Mouse (Mus musculus) kidney, postnatal 10 days (tissue): ENCODE data around the gene 4430402I18Rik.
"Not testable (repeated sequence)": the region's sequence is repeated elsewhere in the genome, so short reads cannot be mapped to it uniquely, and the experiment has no call there.

Experiments
- DNase-seq: peaks from one replicate; pipeline ENCODE4 v3.0.0; 2021; ENCODE audit warnings: mixed read lengths

Gene 4430402I18Rik

DNA sequence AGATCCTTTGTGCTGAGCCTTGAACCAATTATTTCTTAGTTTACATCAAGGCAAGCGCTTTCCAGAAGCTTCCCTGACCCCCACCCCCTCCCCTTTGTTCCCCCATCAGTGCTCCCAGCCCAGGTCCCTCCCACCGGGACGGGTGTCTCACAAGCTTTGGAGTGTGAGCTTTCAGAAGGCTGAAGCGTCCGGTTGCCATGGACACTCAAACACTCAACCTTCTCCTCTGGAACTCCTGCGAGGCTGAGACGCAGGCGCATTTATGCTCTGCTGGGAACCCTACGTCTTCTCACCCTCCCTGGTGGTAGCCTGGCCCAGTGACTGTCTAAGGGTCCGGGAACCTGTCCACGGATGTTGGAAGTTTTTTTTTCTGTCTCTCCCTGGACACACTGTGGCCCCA is at the start of gene 4430402I18Rik:
Gene 4430402I18Rik (minus strand): TSS at position 149 of the 400 bp plus-strand sequence.
- peak; percentile 11 for DNase-seq

DNA sequence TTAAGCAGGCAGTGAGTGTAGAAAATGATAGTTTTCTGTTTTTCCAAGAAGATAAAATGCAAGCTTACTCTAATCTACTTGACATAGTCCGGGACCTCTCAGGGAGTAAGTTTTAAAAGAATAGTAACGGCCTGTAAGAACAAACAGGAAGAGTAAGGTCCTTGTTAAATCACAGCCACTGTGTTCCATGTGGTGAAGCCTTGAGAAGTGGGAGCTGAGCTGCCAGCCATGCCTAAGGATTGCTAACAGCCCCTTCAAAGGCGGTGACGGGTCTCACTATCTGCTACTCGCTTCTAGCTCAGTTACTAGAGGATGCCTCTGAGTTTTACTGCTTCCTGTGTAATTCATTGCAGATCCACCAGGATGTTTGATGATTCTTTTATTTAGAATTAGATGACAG is 49.2 kb upstream of the 4430402I18Rik start:
- no peak for DNase-seq

- no peak for DNase-seq
Observed at GRCm38 (mm10) chr19:29016204-29016765, 48.7 kb upstream of the 4430402I18Rik start.

DNA sequence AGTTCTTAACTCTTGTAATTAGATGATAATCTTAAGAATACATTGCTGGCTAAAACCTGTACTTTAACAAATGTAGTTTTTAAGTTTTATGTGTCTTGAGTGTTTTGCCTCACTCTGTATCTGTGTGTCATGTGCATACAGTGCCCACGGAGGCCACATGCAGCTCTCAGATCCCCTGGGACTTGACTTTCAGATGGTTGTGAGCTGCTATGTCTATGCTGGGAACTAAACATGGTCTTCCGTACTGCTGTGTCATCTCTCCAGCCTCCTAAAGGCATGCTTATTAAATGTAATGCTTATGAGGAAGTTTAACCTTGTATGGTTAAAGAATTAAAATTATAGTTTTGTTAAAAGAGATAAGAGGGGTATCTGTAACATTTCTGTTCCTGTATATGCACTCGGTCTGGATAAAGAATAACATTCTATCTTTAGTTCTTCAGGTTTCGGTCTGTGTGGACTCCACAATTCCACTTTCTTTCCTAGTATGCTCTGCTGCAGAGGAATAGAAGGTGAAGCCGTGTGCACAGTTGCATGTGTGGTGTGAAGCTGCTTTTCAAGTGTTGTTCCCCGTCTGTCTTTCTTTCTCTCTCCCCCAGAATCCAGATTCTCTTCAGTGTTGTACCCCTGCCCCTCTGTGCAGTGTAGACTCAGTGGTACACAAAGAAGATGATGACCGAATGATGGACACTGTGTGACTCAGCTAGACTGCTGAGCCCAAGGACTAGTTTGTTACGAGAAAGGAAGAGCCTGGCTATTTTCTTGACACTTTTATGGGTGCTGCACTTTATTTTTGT is 48.0 kb upstream of the 4430402I18Rik start:
- no peak for DNase-seq

DNA sequence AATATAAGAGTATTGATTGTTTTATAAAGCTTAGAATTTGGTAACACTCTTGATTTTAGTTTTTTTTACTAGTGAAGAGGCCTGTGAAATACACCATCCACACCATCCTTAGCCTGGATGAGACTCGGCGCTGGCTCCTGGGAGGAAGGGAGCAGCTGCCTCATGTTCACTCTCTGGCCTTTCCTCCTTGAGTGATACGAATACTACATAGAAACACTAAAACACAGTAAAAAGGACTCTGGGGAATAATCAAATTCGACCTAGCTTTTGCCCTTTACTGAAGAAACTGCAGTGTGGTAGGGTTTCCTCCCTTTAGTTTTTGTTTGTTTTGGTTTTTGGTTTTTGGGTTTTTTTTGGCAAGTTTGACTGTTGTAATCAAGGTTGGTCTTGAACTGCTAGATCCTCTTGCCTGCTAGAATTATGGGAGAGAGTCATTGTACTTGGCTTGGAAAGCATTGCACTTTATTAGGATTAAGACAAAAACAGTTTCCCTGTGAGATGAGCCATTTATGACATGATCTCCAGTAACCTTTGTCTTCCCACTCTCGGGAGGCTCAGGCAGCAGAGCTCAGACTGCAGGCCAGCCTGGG is 47.0 kb upstream of the 4430402I18Rik start:
- peak; percentile 52 for DNase-seq

GRCm38 (mm10) chr19:29011355-29011990 is 43.9 kb upstream of the 4430402I18Rik start:
- no peak for DNase-seq

GRCm38 (mm10) chr19:29009046-29009445 is 41.4 kb upstream of the 4430402I18Rik start:
- peak; percentile 4 for DNase-seq

GRCm38 (mm10) chr19:29008069-29008706 is 40.6 kb upstream of the 4430402I18Rik start:
- DNase-seq, result no peak

DNA sequence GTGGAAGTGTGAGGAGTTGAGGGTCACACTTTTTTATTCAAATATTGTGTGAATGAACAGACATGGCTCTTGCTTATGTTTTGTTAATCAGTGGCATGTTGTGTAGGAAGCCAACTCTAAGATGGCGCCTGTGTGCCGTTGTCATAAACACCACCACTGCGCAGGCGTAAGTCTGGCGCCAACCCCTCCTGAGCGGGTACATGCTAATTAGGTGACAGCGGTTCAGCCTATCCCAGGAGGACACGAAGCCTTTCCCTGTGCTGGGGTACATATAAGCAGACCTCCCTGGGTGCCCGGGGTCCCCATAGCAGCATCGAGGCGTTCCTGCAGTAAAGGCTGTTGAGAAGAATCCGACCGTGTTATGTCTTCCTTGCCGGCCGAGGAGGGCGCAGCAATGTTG is 32.7 kb upstream of the 4430402I18Rik start:
- DNase-seq, result not testable (repeated sequence)

- DNase-seq, result no peak
Observed at GRCm38 (mm10) chr19:28997976-28998630, 30.5 kb upstream of the 4430402I18Rik start.

DNA sequence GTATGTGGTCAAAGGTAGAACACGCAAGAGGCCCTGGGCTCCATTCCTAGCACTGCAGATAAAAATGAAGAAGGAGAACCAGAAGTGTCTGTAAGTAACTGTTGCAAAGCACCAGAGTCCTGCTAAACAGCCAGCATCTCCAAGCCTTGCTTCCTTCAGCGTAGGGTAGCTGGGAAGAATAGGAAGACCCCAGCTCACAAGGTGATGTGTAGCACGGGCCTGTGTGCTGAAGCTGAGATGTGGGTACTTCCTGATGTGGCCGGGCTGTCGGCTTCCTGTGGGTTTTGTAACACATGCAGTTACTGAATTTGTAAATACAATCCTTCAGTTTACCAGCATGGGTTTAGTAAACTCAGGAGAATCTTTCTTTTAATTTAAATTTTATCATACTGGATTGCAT is 27.8 kb upstream of the 4430402I18Rik start:
- no peak for DNase-seq

DNA sequence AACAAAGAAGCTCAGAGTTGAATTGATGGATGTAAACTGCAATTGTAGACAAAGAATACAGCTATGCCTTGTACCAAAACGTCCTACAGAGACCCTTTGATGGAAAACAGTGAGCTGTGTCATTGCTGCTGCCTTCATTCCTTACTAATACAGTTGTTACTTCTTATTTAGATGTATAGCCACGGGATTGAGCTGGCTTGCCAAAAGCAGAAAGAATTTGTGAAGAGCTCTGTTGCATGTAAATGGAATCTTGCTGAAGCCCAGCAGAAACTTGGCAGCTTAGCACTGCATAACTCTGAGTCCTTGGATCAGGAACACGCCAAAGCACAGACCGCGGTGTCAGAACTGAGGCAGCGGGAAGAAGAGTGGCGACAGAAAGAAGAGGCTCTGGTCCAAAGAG is 27.3 kb upstream of the 4430402I18Rik start:
- no peak for DNase-seq

DNA sequence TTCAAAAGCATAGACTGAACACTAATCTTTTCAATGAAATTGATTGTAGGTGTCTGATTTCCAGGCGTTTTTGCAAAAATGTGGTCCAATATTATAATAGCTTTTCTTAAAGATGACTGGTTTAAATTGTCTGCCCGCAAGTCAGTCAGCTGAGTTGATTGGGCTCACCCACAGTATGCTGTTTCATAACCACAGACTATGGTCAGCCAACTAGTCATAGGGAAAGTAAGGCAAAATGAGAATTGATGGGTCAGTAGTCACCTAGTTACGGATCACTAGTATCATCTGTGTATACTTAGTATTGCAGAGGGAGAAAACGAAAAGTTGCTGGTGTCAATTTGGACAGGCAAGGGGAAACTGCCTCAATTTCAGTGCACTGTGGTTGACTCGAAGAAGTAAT is 23.8 kb upstream of the 4430402I18Rik start:
- DNase-seq, result no peak

GRCm38 (mm10) chr19:28990590-28991221 is 23.1 kb upstream of the 4430402I18Rik start:
- DNase-seq, result peak; percentile 26

DNA sequence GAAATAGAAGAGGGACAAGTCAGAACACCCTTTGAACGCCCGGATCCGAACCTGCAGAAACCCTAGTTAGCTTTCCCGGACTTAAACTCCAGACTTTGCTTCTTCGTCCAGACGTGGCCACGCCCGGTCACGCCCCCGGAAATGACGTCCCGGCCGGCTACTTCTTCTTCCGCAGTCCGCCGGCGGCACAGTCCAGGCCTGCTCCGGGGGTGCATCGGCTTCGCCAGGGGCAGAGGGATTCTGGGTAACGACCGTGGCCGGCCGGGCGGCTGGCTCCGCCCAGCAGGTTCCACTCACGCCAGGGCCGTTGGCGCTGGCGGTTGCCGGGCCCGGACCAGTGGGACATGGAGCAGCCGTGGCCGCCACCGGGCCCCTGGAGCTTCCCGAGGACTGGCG is 22.6 kb upstream of the 4430402I18Rik start, which contains the start of gene Cdc37l1:
Gene Cdc37l1 (plus strand): TSS at position 159 of the 396 bp plus-strand sequence.
- peak; percentile 100 for DNase-seq

- no peak for DNase-seq
Observed at GRCm38 (mm10) chr19:28989515-28989914, 21.9 kb upstream of the 4430402I18Rik start.

- no peak for DNase-seq
Observed at GRCm38 (mm10) chr19:28982617-28983016, 15.0 kb upstream of the 4430402I18Rik start.

GRCm38 (mm10) chr19:28974862-28975611 is 7.4 kb upstream of the 4430402I18Rik start:
- DNase-seq, result peak; percentile 90

DNA sequence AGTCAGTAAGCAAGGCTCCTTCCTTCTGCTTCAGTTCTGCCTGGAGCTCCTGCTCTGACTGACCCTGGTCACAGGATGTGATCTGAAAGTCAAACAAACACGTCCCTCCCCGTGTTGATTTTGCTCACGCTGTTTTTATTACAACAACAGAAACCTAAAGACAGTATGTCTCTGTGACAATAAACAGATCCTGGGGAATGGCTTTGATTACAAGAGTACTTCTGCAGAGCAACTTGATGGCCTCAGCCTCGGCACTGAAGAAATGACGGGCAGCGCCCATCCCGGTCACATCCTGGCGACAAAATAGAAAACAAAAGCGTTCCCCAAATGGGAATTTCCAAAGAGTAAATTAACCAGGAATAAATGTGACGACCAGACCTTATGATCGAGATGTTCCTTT is 2.7 kb upstream of the 4430402I18Rik start:
- no peak for DNase-seq

DNA sequence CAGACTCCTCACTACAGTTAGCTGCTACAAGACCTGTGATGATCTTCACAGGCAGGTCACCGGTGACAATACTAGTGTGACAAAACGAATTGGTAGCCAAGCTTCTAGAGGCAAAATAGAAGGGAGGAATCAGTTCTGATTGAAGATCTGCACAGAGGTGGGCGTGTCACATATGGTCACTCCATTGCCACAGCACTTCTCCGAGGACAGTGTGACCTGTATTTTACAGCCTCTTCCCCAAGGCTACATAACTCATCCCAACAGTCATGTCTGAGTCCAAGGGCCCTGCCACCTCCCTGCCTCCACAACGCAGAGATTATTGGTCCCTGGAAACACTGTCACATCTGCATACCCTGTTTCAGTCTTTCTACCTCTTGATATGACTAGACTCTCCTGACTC is 1.6 kb upstream of the 4430402I18Rik start:
- DNase-seq, result no peak

DNA sequence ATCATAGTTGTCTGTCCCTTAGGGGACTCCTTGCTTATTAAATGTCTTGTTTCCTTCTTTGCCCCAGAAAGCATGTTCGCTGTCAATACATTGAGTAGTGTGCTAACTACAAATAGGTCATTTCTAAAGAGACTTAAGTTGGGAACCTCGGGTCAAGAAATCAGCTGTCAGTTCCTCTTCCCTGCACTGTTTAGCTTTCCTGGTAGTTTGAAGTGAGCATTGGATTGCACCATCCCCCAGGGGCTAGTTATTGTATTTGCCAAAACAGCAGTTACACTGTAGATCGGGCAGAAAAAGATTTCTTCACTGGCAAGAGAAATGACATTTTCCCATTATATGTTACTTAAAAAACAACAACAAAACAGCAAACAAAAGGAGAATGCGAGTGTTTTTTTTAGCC is 578 bp upstream of the 4430402I18Rik start:
- no peak for DNase-seq
